Mouse (Mus musculus): ENCODE measurements around the gene Abcc2.

GRCm38 (mm10) chr19:43767549-43768322, 14.3 kb upstream of the Abcc2 start:
- TF ChIP-seq CTCF (IDR thresholded peaks at IDR 0.05; ENCODE audit: control insufficient read depth, insufficient read depth, low read length) (no peak), POLR2A (IDR thresholded peaks at IDR 0.05; ENCODE audit: borderline replicate concordance, control insufficient read depth, low read depth, low read length) (no peak)

All from bone marrow, adult 2 months (tissue).